Mouse (Mus musculus): ENCODE measurements around the gene Ska3.

Ska3 gene

DNA sequence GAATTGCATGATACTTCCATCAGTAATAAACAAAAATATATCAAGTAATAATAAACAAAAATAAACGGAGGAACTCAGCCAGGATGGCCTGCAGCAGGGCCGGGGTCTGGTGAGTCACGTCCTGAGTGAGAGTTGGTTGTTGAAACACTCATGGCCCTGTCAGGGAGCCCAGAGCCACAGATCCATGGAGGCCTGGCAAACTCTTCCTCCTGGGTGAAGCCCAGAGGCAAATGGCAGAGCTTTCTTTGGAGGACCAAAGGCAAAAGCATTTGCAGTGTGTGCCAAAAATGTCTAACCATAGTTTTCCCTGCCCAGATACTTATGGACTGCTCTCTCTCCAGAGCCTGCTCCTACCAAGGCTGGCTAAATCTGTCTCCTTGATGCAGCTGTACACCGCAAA lies 34.8 kb downstream of the Ska3 start:
- no peak for DNase-seq

DNA sequence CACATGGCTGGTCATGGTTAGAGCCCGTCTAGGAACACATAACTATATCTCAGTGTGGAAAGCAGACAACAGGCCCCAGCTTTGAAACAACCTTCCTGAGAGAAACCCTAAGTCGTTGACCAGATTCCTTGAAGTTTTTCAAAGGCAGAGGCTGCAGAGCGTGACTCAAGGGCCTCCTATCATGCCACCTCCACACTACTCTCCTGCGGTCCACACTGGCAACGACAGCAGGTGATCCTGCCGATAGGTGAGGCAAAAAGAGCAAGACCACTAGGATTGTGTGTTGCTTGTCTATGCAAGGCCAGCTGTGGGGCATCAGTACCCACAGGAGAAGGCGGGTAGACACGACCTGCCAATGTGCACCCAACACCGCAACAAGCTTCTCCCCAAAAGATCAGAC lies 36.2 kb downstream of the Ska3 start:
- DNase-seq: no peak

DNA sequence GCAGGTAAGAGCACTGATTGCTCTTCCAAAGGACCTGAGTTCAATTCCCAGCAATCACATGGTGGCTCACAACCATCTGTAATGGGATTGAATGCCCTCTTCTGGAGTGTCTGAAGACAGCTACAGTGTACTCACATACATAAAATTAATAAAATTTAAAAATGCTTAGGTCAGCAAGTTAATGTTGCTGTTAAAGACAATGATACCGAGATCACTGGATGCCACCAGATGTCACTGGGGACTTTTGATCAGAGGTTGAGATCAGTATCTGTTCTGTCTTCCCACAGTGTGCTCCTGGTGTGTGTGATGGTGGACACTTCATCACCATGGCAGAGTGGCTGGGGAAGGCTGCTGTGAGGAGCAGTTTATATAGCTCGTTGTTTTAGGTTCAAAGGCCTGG lies 36.7 kb downstream of the Ska3 start:
- no peak for DNase-seq

DNA sequence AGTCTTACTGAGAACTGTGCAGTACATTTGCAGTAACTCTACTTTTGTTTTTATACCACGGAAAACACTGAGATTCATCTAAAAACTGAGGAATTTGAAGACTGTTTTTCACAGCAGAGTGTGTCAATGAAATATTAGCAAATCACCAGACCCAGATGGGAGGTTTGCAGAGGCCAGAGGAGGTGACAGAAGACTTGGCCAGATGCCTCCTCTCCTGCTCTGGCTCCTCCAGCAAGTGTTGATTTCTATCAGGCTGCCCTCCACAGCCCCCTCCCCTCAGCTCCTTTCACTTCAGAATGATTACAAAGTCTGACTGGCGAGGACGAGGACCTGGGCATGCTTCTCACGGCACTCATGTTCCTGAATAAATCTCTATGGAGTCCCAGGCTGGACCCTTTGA lies 38.6 kb downstream of the Ska3 start:
- no peak for DNase-seq

DNA sequence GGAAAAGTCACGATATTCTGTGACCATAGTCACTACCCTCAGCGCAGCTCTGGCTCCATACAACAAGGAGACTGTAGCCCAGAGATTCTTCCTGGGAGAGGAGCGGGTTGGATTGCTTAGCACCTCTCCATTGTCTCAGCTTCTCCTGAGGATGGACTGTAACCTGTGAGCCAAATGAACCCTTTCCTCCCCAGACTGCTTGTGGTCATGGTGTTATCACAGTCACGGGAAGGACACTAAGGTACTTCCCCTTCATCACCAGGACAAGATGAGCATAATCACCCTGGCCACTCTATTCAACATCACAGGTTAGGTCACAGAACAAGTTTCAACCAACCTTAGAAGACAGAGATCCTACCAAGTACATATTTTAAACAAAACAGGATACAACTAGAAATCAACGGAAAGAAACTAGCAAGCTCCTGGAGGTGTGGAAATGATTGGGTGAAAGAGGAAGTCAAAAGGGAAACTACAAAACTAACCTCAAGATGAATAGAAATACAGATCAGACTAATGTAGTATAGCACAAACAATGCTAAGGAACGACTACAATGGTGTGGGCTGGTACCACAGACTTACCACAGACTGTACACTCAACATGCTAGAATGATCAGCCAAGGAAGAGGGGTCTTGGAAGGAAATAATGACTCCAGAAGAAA lies 53.7 kb downstream of the Ska3 start:
- DNase-seq: no peak

DNA sequence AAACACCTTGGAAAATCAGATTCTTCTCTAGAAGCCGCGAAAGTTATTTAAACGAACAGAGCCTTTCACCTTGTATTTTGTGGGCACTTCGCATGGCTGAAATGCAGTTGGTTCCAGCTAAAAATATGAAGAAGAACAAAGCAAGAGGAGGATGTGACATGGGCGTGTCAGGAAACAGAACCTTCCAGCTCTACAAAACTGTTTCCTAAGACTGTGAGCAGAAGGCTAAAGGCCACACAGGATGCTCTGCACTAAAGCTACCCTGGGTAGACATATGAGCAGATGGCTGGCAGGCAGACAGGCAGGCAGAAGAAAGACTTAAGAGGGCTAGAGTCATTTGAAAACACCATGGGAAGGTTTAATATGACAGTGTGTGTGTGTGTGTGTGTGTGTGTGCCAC lies 56.9 kb downstream of the Ska3 start:
- DNase-seq: no peak

DNA sequence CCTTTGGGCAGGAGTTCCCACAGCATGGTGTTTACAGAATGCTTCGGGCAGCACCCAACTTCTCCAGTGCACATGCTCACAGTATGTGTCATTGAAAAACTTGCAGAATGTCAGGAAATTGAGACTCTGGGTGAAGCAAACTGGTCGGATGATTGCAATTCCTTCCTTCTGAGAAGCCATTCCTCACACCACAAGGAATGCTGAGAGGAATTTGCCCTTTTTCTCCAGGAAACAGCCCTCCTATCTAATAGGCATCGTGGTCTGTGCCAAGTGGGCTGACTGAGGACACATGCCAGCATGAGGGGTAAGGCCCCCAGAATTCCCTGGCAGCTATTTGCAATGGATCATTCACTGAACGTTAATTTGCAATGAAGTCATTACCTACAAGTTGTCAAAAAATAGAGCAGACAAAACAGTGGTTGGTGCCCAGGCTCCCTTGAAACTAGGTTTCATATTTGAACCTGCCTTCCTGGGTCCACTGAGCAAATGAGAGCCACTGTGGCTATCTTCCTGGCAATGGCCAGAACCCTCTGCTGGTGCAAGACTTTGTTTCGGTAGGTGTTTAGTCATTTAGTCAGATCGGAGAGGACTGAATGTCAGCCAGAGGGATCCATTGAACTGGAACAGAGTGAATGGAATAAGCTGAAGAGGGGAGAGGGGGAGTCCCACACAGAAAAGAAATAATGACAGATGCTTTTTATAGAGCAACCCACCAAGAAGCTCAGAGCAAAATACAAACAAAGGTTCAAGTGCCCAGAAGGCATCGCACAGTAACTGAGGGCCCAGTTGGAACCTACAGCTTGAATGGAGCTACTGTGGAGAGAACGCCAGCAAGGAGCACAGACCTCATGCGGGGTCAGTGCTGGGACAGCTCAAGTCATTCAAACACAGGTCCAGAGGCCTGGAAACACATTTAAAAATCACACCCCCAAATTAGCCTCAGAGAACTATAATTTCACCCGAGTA lies 65.3 kb downstream of the Ska3 start:
- DNase-seq: no peak

DNA sequence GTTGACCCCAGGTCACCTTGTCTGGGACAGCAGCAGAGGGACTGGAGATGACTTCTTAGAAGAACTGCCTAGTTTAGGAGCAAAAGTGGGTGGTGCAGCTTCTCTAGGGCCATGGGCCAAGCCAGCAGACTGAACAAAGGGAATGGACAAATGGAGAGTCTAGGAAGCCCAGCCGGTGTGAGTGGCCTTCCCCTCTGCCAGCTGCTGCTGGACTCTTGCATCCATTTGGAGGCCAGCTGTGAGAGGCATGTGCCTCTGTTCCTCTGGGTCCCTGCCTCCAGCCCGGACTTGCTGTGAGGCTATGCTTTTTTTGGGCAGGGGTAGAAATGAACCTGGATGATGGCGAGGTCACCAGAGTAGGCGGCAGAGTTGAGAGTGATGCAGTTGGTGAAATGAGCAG lies 67.7 kb downstream of the Ska3 start, which contains the start of gene Lats2:
Gene Lats2 (minus strand): TSS at position 152 of the 400 bp plus-strand sequence.
- DNase-seq: no peak

Measured in thymus, postnatal 36 days (tissue).